Mouse (Mus musculus) heart, postnatal 0 days (tissue): ENCODE measurements around the gene Cox5b.

ENCODE experiments used
- CTCF ChIP-seq: IDR thresholded peaks from 2 replicates; pipeline ENCODE4 v1.5.1; 2016; ENCODE audit warnings: antibody characterized with exemption, control low read depth, low read depth
- EP300 ChIP-seq: IDR thresholded peaks from 2 replicates; pipeline ENCODE4 v1.6.1; 2016; ENCODE audit warnings: antibody characterized with exemption, low read depth

DNA sequence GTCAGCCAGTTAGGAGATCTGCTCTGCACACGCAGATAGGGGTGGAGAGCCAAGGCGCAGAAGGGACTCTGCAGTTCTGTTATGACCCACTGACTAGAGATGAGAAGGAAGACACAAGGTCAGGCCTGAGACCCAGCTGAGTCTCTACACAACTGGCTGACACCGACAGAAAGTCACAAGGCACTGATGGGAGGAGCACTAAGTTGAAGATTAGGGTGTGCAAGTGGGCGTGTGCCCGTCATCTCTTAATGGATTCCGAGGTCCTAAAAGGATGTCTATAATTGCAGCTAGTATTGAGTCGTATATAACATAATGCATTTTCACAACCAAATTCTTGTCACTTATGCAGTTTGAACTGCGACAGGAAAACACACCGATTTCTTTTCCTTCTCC is 46.6 kb upstream of the Cox5b start:
- TF ChIP-seq CTCF (no peak), EP300 (no peak)
